Mouse (Mus musculus): ENCODE measurements at regions not wholly inside any gene's neighbourhood (a gene's known extent, or its start where the extent isn't known, plus 50 kb on each side); places are given as distances from the start of the nearest gene placed in this dataset.

DNA sequence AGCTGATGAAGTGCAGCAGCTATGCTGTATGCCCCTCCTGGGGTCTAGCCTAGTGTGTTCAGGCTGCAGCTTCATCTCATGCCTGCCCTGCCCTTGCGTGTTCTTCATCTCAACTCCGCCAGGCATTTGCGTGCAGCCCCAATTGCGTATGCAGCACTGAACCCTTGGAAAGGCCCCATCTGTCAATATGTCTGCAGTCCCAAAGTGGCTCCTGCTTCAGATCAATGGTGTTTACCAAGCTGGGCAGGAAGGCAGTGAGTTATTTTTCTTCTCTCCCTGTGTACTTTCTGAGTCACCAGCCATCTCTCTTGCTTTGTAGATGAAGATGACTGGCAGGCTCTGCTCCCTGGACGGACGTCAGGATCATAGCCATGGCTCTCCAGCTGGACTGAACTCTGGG is 264.5 kb downstream of the Matn1 start:
- TF ChIP-seq NRF1 (IDR thresholded peaks at IDR 0.05; ENCODE audit: low read depth, low read length) (no peak), GABPA (IDR thresholded peaks at IDR 0.05; ENCODE audit: insufficient replicate concordance, low read depth, low read length) (no peak), MXI1 (IDR thresholded peaks at IDR 0.05; ENCODE audit: low read depth, low read length) (no peak), POLR2A (IDR thresholded peaks at IDR 0.05; ENCODE audit: low read depth, low read length) (no peak), CTCF (conservative IDR thresholded peaks at IDR 0.05 in 1 of 2, IDR thresholded peaks at IDR 0.05 in 1 of 2; ENCODE audit: low read depth in 2 of 2, low read length in 2 of 2) (no peak)

All from CH12.LX (cell line).